17 mouse cellular contexts compared by ENCODE assay signal in genomic region chr4:119777146-119777545, GRCm38 (mm10).
"Had no signal": no experiment of that assay in that cellular context is flagged by ENCODE, and none has a peak within 500 bp of the region (broad histone marks: within the 10 kb centered on the region; RNA-seq: fewer than 3 reads in every experiment).

No protein-coding gene starts in this region.

- H3K36me3 ChIP-seq: intestine, embryonic 15.5 days; liver, embryonic 13.5 days; midbrain, embryonic 12.5 days; midbrain, embryonic 15.5 days; neural tube, embryonic 12.5 days; neural tube, embryonic 15.5 days had no signal

- H3K27ac ChIP-seq: intestine, embryonic 15.5 days; kidney, postnatal 0 days; left cerebral cortex, adult 2 months; liver, embryonic 13.5 days; macrophage; midbrain, embryonic 12.5 days; midbrain, embryonic 15.5 days; neural tube, embryonic 12.5 days; neural tube, embryonic 15.5 days had no signal

- H3K4me3 ChIP-seq: intestine, embryonic 15.5 days; left cerebral cortex, adult 2 months; liver, embryonic 13.5 days; midbrain, embryonic 12.5 days; midbrain, embryonic 15.5 days; neural tube, embryonic 12.5 days; neural tube, embryonic 15.5 days had no signal

- H3K27me3 ChIP-seq: intestine, embryonic 15.5 days; liver, embryonic 13.5 days; midbrain, embryonic 12.5 days; midbrain, embryonic 15.5 days; neural tube, embryonic 12.5 days; neural tube, embryonic 15.5 days had no signal

- DNase-seq: layer of hippocampus, postnatal 36 days; liver, embryonic 13.5 days; lung, adult 2 months; lung, postnatal 14 days; retina, postnatal 1 day; right cerebral cortex, postnatal 25 days; spleen, adult 18-20 months; thymus, adult 18-20 months; thymus, postnatal 36 days had no signal

- H3K4me1 ChIP-seq: intestine, embryonic 15.5 days; liver, embryonic 13.5 days; midbrain, embryonic 12.5 days; midbrain, embryonic 15.5 days; neural tube, embryonic 12.5 days had no signal
